ENCODE assay signal across 8 mouse cellular contexts in the genomic region with DNA sequence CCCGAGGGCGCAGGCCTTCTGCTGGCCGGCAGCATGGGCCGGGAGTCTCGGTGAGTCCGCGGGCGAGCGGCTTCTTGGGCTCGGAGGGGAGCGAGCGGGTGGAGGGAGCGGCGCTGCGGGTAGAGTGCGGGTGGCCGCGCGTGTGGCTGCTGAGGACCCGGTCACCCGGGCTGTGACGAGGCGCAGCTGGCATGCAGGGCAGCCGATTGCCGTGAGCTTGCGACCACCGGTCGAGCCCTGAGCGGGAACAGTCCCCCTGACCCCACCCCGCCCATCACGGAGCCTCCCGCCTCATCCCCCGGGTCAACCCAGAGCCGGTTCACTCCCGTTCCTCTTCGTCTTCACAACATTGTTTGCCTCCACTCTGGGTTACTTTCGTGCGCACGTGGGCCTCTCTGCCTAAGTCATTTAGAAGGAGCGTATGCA. TPM values are rescaled to one million over a fixed set of nuclear protein-coding genes. Genes with fewer than 3 reads are reported as not detected.
DNase-seq lines count a peak whose midpoint lies in the region; ATAC-seq lines count a peak whose summit lies in the region.

No protein-coding gene starts in this region.

- peaks cover 16% of the 10 kb centered on the region; the same call in 1 of the 2 replicates for H3K4me1 ChIP-seq in heart, embryonic 10.5 days
- H3K4me1 ChIP-seq in forebrain, embryonic 15.5 days: peaks cover 14% of the 10 kb centered on the region
- H3K4me1 ChIP-seq in liver, embryonic 16.5 days (ENCODE audit: control insufficient read depth, low read depth, low read length): peaks cover 14% of the 10 kb centered on the region

- H3K27ac ChIP-seq in heart, embryonic 10.5 days: peak overlapping the region; percentile 87
- H3K27ac ChIP-seq in forebrain, embryonic 15.5 days (replicated peaks): peak overlapping the region; percentile 8; the same call in 1 of the 2 replicates
- peak overlapping the region; percentile 56; the same call in 1 of the 2 replicates for H3K27ac ChIP-seq in liver, embryonic 16.5 days (ENCODE audit: low read length)

- under 1% methylated on average over 40 of the region's 40 CpGs for WGBS in heart, embryonic 10.5 days
- under 1% methylated on average over 40 of the region's 40 CpGs for WGBS in forebrain, embryonic 15.5 days
- under 1% methylated on average over 34 of the region's 40 CpGs for WGBS in liver, embryonic 16.5 days (ENCODE audit: insufficient replicate concordance)

- no peaks in the 10 kb centered on the region for H3K9me3 ChIP-seq in heart, embryonic 10.5 days
- no peaks in the 10 kb centered on the region for H3K9me3 ChIP-seq in forebrain, embryonic 15.5 days
- no peaks in the 10 kb centered on the region for H3K9me3 ChIP-seq in liver, embryonic 16.5 days (replicated peaks; ENCODE audit: control insufficient read depth, low read length)

- peak; percentile 27; the same call in 1 of the 2 replicates for ATAC-seq in forebrain, embryonic 15.5 days (replicated peaks)
- ATAC-seq in liver, embryonic 16.5 days (ENCODE audit: low read depth): peak; percentile 60
- no peak for ATAC-seq in activated CD4-positive, CD25-positive, alpha-beta regulatory T cell, adult 4 months

- peak overlapping the region; percentile 87 for H3K4me3 ChIP-seq in heart, embryonic 10.5 days
- peak overlapping the region; percentile 60 for H3K4me3 ChIP-seq in forebrain, embryonic 15.5 days
- H3K4me3 ChIP-seq in liver, embryonic 16.5 days (ENCODE audit: low read depth, low read length): peak overlapping the region; percentile 95

- H3K36me3 ChIP-seq in heart, embryonic 10.5 days: peaks cover 51% of the 10 kb centered on the region
- H3K36me3 ChIP-seq in forebrain, embryonic 15.5 days: peaks cover 46% of the 10 kb centered on the region
- peaks cover 14% of the 10 kb centered on the region for H3K36me3 ChIP-seq in liver, embryonic 16.5 days (ENCODE audit: control insufficient read depth, insufficient read depth)

- peak overlapping the region; percentile 72 for H3K9ac ChIP-seq in forebrain, embryonic 15.5 days (replicated peaks)
- H3K9ac ChIP-seq in liver, embryonic 16.5 days (ENCODE audit: low read depth, low read length): peak overlapping the region; percentile 93

- H3K4me2 ChIP-seq in forebrain, embryonic 15.5 days (replicated peaks): peak overlapping the region; percentile 72
- peak overlapping the region; percentile 87 for H3K4me2 ChIP-seq in liver, embryonic 16.5 days (ENCODE audit: low read depth, low read length)

- no peak for DNase-seq in heart, embryonic 10.5 days (ENCODE audit: low spot score)
- no peak for DNase-seq in heart, adult 11 months
- peak; percentile 53 for DNase-seq in ES-CJ7 (ENCODE audit: low read depth, low spot score)
- no peak for DNase-seq in urinary bladder, postnatal 10 days (ENCODE audit: low spot score)
- no peak for DNase-seq in right cerebral cortex, adult 18-20 months

- no peaks in the 10 kb centered on the region for H3K27me3 ChIP-seq in heart, embryonic 10.5 days (ENCODE audit: insufficient read depth, poor library complexity, severe bottlenecking)
- H3K27me3 ChIP-seq in forebrain, embryonic 15.5 days: no peaks in the 10 kb centered on the region
- H3K27me3 ChIP-seq in liver, embryonic 16.5 days (ENCODE audit: control insufficient read depth, insufficient read depth, low read depth, low read length): no peaks in the 10 kb centered on the region

RNA-seq across cellular contexts. Expression of a gene that starts 0.3 kb away (rescaled TPM):
- polyA plus RNA-seq in heart, embryonic 10.5 days (2016; fragmentation: Nextera tagmentation; extraction: Ambion mirVana): 26.8 and 36.4 TPM in 2 replicates
- 33.8 TPM in 2 replicates for polyA plus RNA-seq in forebrain, embryonic 15.5 days (2015; fragmentation: Nextera tagmentation; extraction: Ambion mirVana)
- 14.3 TPM in 2 replicates for polyA plus RNA-seq in liver, embryonic 16.5 days (2015; fragmentation: Nextera tagmentation; extraction: Ambion mirVana)
- polyA plus RNA-seq in activated CD4-positive, CD25-positive, alpha-beta regulatory T cell, adult 4 months (2017; shearing (Covaris generic)): 10 to 100 TPM; 59.1 to 64.8 TPM

RNA-seq across cellular contexts. Expression of a gene that starts 12.4 kb away (rescaled TPM):
- polyA plus RNA-seq in heart, embryonic 10.5 days (2016; fragmentation: Nextera tagmentation; extraction: Ambion mirVana): 31.3 and 41.8 TPM in 2 replicates
- 97.2 and 97.4 TPM in 2 replicates for polyA plus RNA-seq in forebrain, embryonic 15.5 days (2015; fragmentation: Nextera tagmentation; extraction: Ambion mirVana)
- polyA plus RNA-seq in liver, embryonic 16.5 days (2015; fragmentation: Nextera tagmentation; extraction: Ambion mirVana): 13.0 and 13.3 TPM in 2 replicates
- 10 to 100 TPM; 31.7 to 39.9 TPM for polyA plus RNA-seq in activated CD4-positive, CD25-positive, alpha-beta regulatory T cell, adult 4 months (2017; shearing (Covaris generic))

RNA-seq across cellular contexts. Expression of a gene that starts 35.5 kb away (rescaled TPM):
- polyA plus RNA-seq in heart, embryonic 10.5 days (2016; fragmentation: Nextera tagmentation; extraction: Ambion mirVana): 23.9 and 27.6 TPM in 2 replicates
- 36.2 and 39.0 TPM in 2 replicates for polyA plus RNA-seq in forebrain, embryonic 15.5 days (2015; fragmentation: Nextera tagmentation; extraction: Ambion mirVana)
- 5.7 and 6.5 TPM in 2 replicates for polyA plus RNA-seq in liver, embryonic 16.5 days (2015; fragmentation: Nextera tagmentation; extraction: Ambion mirVana)
- 10 to 100 TPM; 24.5 to 30.2 TPM for polyA plus RNA-seq in activated CD4-positive, CD25-positive, alpha-beta regulatory T cell, adult 4 months (2017; shearing (Covaris generic))

RNA-seq across cellular contexts. Expression of a gene that starts 57.8 kb away (rescaled TPM):
- polyA plus RNA-seq in heart, embryonic 10.5 days (2016; fragmentation: Nextera tagmentation; extraction: Ambion mirVana): 61.1 and 61.3 TPM in 2 replicates
- 70.6 and 70.8 TPM in 2 replicates for polyA plus RNA-seq in forebrain, embryonic 15.5 days (2015; fragmentation: Nextera tagmentation; extraction: Ambion mirVana)
- polyA plus RNA-seq in liver, embryonic 16.5 days (2015; fragmentation: Nextera tagmentation; extraction: Ambion mirVana): 10.8 and 11.2 TPM in 2 replicates
- 10 to 100 TPM; 12.9 to 15.2 TPM for polyA plus RNA-seq in activated CD4-positive, CD25-positive, alpha-beta regulatory T cell, adult 4 months (2017; shearing (Covaris generic))

Comparison
In these comparisons a context has a peak if more than half of its experiments do, and no peak if none do; other contexts are left out.
1. H3K27ac ChIP-seq: peak in every context shown above with its lines; median percentile 87 in heart, embryonic 10.5 days; 56 in liver, embryonic 16.5 days; 8 in forebrain, embryonic 15.5 days.